Mouse (Mus musculus) neutrophil, adult 5-6 weeks (primary cell): ENCODE measurements around the gene Vdac2. TPM values are rescaled to one million over a fixed set of nuclear protein-coding genes. Genes with fewer than 3 reads are reported as not detected.

Experiments
- ATAC-seq: fragments of 151-379, 151-347 bp; 2 replicates; pipeline ENCODE4 v1.8.0; 2017; ENCODE audit warnings: mild to moderate bottlenecking, moderate TSS enrichment; ENCODE audit not compliant: insufficient number of reproducible peaks, poor library complexity, low FRiP score, severe bottlenecking; ENCODE audit errors: extremely low read depth
- total RNA-seq: library from RNA; stranded (forward); fragments of 200-1000 nt; gene quantifications from 2 replicates; pipeline ENCODE4 v1.2.3, GENCODE M21; 2017

Gene Vdac2
- total RNA-seq, 1 experiment from 2014 or later = 144 TPM

- peak; percentile 91 for ATAC-seq
Measured at GRCm38 (mm10) chr14:21848166-21849154, 23.4 kb downstream of the Vdac2 start, which contains the start of gene Comtd1. Comtd1 (minus strand) TSS chr14:21848977.

- no peak for ATAC-seq
Measured at GRCm38 (mm10) chr14:21849524-21850418, 24.7 kb downstream of the Vdac2 start.

- no peak for ATAC-seq
Measured at GRCm38 (mm10) chr14:21850419-21851127, 25.5 kb downstream of the Vdac2 start.

- no peak for ATAC-seq
Measured at GRCm38 (mm10) chr14:21851996-21852791, 27.2 kb downstream of the Vdac2 start.

GRCm38 (mm10) chr14:21853456-21854109 is 28.5 kb downstream of the Vdac2 start:
- ATAC-seq = peak; percentile 53

GRCm38 (mm10) chr14:21854271-21854670 is 29.2 kb downstream of the Vdac2 start:
- no peak for ATAC-seq

- no peak for ATAC-seq
Measured at GRCm38 (mm10) chr14:21855961-21856360, 30.9 kb downstream of the Vdac2 start.

GRCm38 (mm10) chr14:21856886-21857285 is 31.8 kb downstream of the Vdac2 start:
- ATAC-seq = no peak

GRCm38 (mm10) chr14:21866291-21866690 is 41.3 kb downstream of the Vdac2 start:
- ATAC-seq = no peak

- ATAC-seq = no peak
Measured at GRCm38 (mm10) chr14:21866816-21867215, 41.8 kb downstream of the Vdac2 start.

GRCm38 (mm10) chr14:21890430-21890829 is 65.4 kb downstream of the Vdac2 start:
- peak; percentile 53; the same call in 1 of the 2 replicates for ATAC-seq

- no peak for ATAC-seq
Measured at GRCm38 (mm10) chr14:21891581-21892340, 66.7 kb downstream of the Vdac2 start.

- ATAC-seq = no peak
Measured at GRCm38 (mm10) chr14:21892341-21892659, 67.3 kb downstream of the Vdac2 start.
